Comparison of ENCODE assay signal across 15 mouse cellular contexts in genomic region chr2:152985582-152985981, GRCm38 (mm10). TPM values are rescaled to one million over a fixed set of nuclear protein-coding genes. Genes with fewer than 3 reads are reported as not detected.
DNase-seq lines count a peak whose midpoint lies in the region; ATAC-seq and TF ChIP-seq lines count a peak whose summit lies in the region.
"Had no signal": no experiment of that assay in that cellular context is flagged by ENCODE, and none has a peak within 500 bp of the region (broad histone marks: within the 10 kb centered on the region; RNA-seq: fewer than 3 reads in every experiment).

No protein-coding gene starts in this region.

- 9% methylated on average over 1 of the region's 1 CpGs for WGBS in hindbrain, postnatal 0 days
- 53% methylated on average over 1 of the region's 1 CpGs for WGBS in intestine, embryonic 15.5 days

- H3K4me2 ChIP-seq in hindbrain, postnatal 0 days (ENCODE audit: low read depth, low read length): no peak overlapping the region
- H3K4me2 ChIP-seq in intestine, embryonic 15.5 days (replicated peaks): no peak overlapping the region

- no peak for ATAC-seq in frontal cortex, adult (ENCODE audit: low TSS enrichment)
- ATAC-seq in hindbrain, postnatal 0 days: peak; percentile 69
- ATAC-seq in intestine, embryonic 15.5 days: no peak
- no peak for ATAC-seq in megakaryocyte-erythroid progenitor cell, adult 5-6 weeks (replicated peaks; ENCODE audit: low FRiP score, low TSS enrichment, poor library complexity, severe bottlenecking)
- ATAC-seq: intestine, postnatal 0 days; lung, postnatal 0 days had no signal

- H3K27me3 ChIP-seq in hindbrain, postnatal 0 days (ENCODE audit: insufficient read depth, low read length): no peaks in the 10 kb centered on the region
- no peaks in the 10 kb centered on the region for H3K27me3 ChIP-seq in intestine, embryonic 15.5 days (replicated peaks)

- DNase-seq in frontal cortex, postnatal 10 days (ENCODE audit: low spot score in 2 of 2): peak; percentile 25 to 43
- peak; percentile 12 to 18 for DNase-seq in right cerebral cortex, adult 2 months (ENCODE audit: low spot score in 2 of 2)
- DNase-seq in right cerebral cortex, postnatal 14 days: no peak
- DNase-seq in hindbrain, postnatal 0 days (ENCODE audit: low spot score): peak; percentile 46
- no peak for DNase-seq in adrenal gland, postnatal 14 days
- DNase-seq: gastrocnemius, postnatal 14 days; liver had no signal

- no peaks in the 10 kb centered on the region for H3K36me3 ChIP-seq in hindbrain, postnatal 0 days (ENCODE audit: insufficient read depth, low read length)
- no peaks in the 10 kb centered on the region for H3K36me3 ChIP-seq in intestine, embryonic 15.5 days

- no peak overlapping the region for H3K4me3 ChIP-seq in hindbrain, postnatal 0 days (ENCODE audit: low read length)
- no peak overlapping the region for H3K4me3 ChIP-seq in intestine, embryonic 15.5 days (replicated peaks)
- H3K4me3 ChIP-seq: erythroblast, embryonic 14.5 days had no signal

- TF ChIP-seq CTCF in hindbrain, postnatal 0 days (IDR thresholded peaks at IDR 0.05; ENCODE audit: low read depth): no peak

- H3K27ac ChIP-seq in hindbrain, postnatal 0 days: no peak overlapping the region
- H3K27ac ChIP-seq in intestine, embryonic 15.5 days: no peak overlapping the region

- no peaks in the 10 kb centered on the region for H3K4me1 ChIP-seq in hindbrain, postnatal 0 days (ENCODE audit: insufficient read depth, low read length)
- H3K4me1 ChIP-seq in intestine, embryonic 15.5 days (replicated peaks): no peaks in the 10 kb centered on the region

- no peaks in the 10 kb centered on the region for H3K9me3 ChIP-seq in hindbrain, postnatal 0 days (ENCODE audit: low read length)
- no peaks in the 10 kb centered on the region for H3K9me3 ChIP-seq in intestine, embryonic 15.5 days

- no peak overlapping the region for H3K9ac ChIP-seq in hindbrain, postnatal 0 days (replicated peaks; ENCODE audit: low read length)
- H3K9ac ChIP-seq in intestine, embryonic 15.5 days: no peak overlapping the region

RNA-seq across cellular contexts. Expression of gene Ttll9, which starts 23.3 kb away (rescaled TPM):
- total RNA-seq in hindbrain, postnatal 0 days (2014; rRNA removed): 5.2 and 7.3 TPM in 2 replicates
- polyA plus RNA-seq in hindbrain, postnatal 0 days (2015; fragmentation: Nextera tagmentation; extraction: Ambion mirVana): 5.9 and 6.5 TPM in 2 replicates
- polyA plus RNA-seq in intestine, embryonic 15.5 days (2015; fragmentation: Nextera tagmentation; extraction: Ambion mirVana): 0.18 TPM in 1 of 2 replicates, not detected in the other
- not detected in 2 replicates for total RNA-seq in megakaryocyte-erythroid progenitor cell, adult 5-6 weeks (2014; fragmentation: Nextera tagmentation)
- not detected in 2 replicates for total RNA-seq in megakaryocyte-erythroid progenitor cell, adult 5-6 weeks (2017)
- 0.48 and 1.1 TPM in 2 replicates for total RNA-seq in adrenal gland, postnatal 14 days (2021)
- total RNA-seq: gastrocnemius, postnatal 14 days had no signal
- polyA plus RNA-seq: erythroblast, embryonic 14.5 days had no signal

RNA-seq across cellular contexts. Expression of gene Pdrg1, which starts 29.6 kb away (rescaled TPM):
- 45.3 and 85.8 TPM in 2 replicates for total RNA-seq in hindbrain, postnatal 0 days (2014; rRNA removed)
- 221 and 224 TPM in 2 replicates for polyA plus RNA-seq in hindbrain, postnatal 0 days (2015; fragmentation: Nextera tagmentation; extraction: Ambion mirVana)
- 90.2 and 96.2 TPM in 2 replicates for polyA plus RNA-seq in intestine, embryonic 15.5 days (2015; fragmentation: Nextera tagmentation; extraction: Ambion mirVana)
- 56.7 and 75.9 TPM in 2 replicates for total RNA-seq in megakaryocyte-erythroid progenitor cell, adult 5-6 weeks (2014; fragmentation: Nextera tagmentation)
- total RNA-seq in megakaryocyte-erythroid progenitor cell, adult 5-6 weeks (2017): 218 and 242 TPM in 2 replicates
- total RNA-seq in adrenal gland, postnatal 14 days (2021): 112 and 124 TPM in 2 replicates

RNA-seq across cellular contexts. Expression of gene Dusp15, which starts 34.1 kb away (rescaled TPM):
- 32.0 and 47.0 TPM in 2 replicates for total RNA-seq in hindbrain, postnatal 0 days (2014; rRNA removed)
- 20.8 and 21.2 TPM in 2 replicates for polyA plus RNA-seq in hindbrain, postnatal 0 days (2015; fragmentation: Nextera tagmentation; extraction: Ambion mirVana)
- polyA plus RNA-seq in intestine, embryonic 15.5 days (2015; fragmentation: Nextera tagmentation; extraction: Ambion mirVana): 0.14 and 0.36 TPM in 2 replicates
- total RNA-seq in megakaryocyte-erythroid progenitor cell, adult 5-6 weeks (2014; fragmentation: Nextera tagmentation): not detected in 2 replicates
- not detected in 2 replicates for total RNA-seq in megakaryocyte-erythroid progenitor cell, adult 5-6 weeks (2017)
- total RNA-seq in adrenal gland, postnatal 14 days (2021): 2.8 and 4.4 TPM in 2 replicates
- total RNA-seq: common myeloid progenitor, adult 5-6 weeks had no signal
- polyA plus RNA-seq: erythroblast, embryonic 14.5 days; heart, embryonic 14.5 days; lung, postnatal 0 days had no signal

RNA-seq across cellular contexts. Expression of gene Xkr7, which starts 46.1 kb away (rescaled TPM):
- 65.0 and 74.1 TPM in 2 replicates for total RNA-seq in hindbrain, postnatal 0 days (2014; rRNA removed)
- polyA plus RNA-seq in hindbrain, postnatal 0 days (2015; fragmentation: Nextera tagmentation; extraction: Ambion mirVana): 1.5 and 1.6 TPM in 2 replicates
- polyA plus RNA-seq in intestine, embryonic 15.5 days (2015; fragmentation: Nextera tagmentation; extraction: Ambion mirVana): 0.10 TPM in 2 replicates
- total RNA-seq in megakaryocyte-erythroid progenitor cell, adult 5-6 weeks (2014; fragmentation: Nextera tagmentation): not detected in 2 replicates
- total RNA-seq in megakaryocyte-erythroid progenitor cell, adult 5-6 weeks (2017): not detected in 2 replicates
- 0.93 and 1.3 TPM in 2 replicates for total RNA-seq in adrenal gland, postnatal 14 days (2021)
- total RNA-seq: common myeloid progenitor, adult 5-6 weeks had no signal
- polyA plus RNA-seq: erythroblast, embryonic 14.5 days; heart, embryonic 14.5 days; intestine, postnatal 0 days; lung, postnatal 0 days had no signal

RNA-seq across cellular contexts. Expression of gene Foxs1, which starts 52.6 kb away (rescaled TPM):
- 2.5 and 5.0 TPM in 2 replicates for total RNA-seq in hindbrain, postnatal 0 days (2014; rRNA removed)
- 2.8 TPM in 2 replicates for polyA plus RNA-seq in hindbrain, postnatal 0 days (2015; fragmentation: Nextera tagmentation; extraction: Ambion mirVana)
- 3.1 and 3.9 TPM in 2 replicates for polyA plus RNA-seq in intestine, embryonic 15.5 days (2015; fragmentation: Nextera tagmentation; extraction: Ambion mirVana)
- total RNA-seq in megakaryocyte-erythroid progenitor cell, adult 5-6 weeks (2014; fragmentation: Nextera tagmentation): not detected in 2 replicates
- not detected in 2 replicates for total RNA-seq in megakaryocyte-erythroid progenitor cell, adult 5-6 weeks (2017)
- 3.6 and 6.1 TPM in 2 replicates for total RNA-seq in adrenal gland, postnatal 14 days (2021)
- total RNA-seq: common myeloid progenitor, adult 5-6 weeks had no signal
- polyA plus RNA-seq: erythroblast, embryonic 14.5 days had no signal

Comparison
In these comparisons a context has a peak if more than half of its experiments do, and no peak if none do; other contexts are left out.
1. DNase-seq: peak in frontal cortex, postnatal 10 days (2 of 2), right cerebral cortex, adult 2 months (2 of 2) and hindbrain, postnatal 0 days (single experiment); none in right cerebral cortex, postnatal 14 days (single experiment) and adrenal gland, postnatal 14 days (single experiment).